ENCODE assay signal across 23 mouse cellular contexts in genomic region chr6:85286283-85287047, GRCm38 (mm10).
"Had no signal": no experiment of that assay in that cellular context is flagged by ENCODE, and none has a peak within 500 bp of the region (broad histone marks: within the 10 kb centered on the region; RNA-seq: fewer than 3 reads in every experiment).

No protein-coding gene starts in this region.

- ATAC-seq: midbrain, embryonic 15.5 days had no signal

- H3K4me3 ChIP-seq: kidney, embryonic 15.5 days; limb, embryonic 12.5 days; limb, embryonic 15.5 days; liver, embryonic 15.5 days; lung, embryonic 15.5 days; megakaryocyte, embryonic 14.5 days; midbrain, embryonic 10.5 days; midbrain, embryonic 15.5 days; neural tube, embryonic 12.5 days; neural tube, embryonic 15.5 days; stomach, embryonic 15.5 days had no signal

- H3K4me1 ChIP-seq: kidney, embryonic 15.5 days; limb, embryonic 12.5 days; liver, embryonic 15.5 days; lung, embryonic 15.5 days; midbrain, embryonic 10.5 days; midbrain, embryonic 15.5 days; neural tube, embryonic 12.5 days; neural tube, embryonic 15.5 days; stomach, embryonic 15.5 days had no signal

- H3K4me2 ChIP-seq: kidney, embryonic 15.5 days; limb, embryonic 12.5 days; limb, embryonic 15.5 days; liver, embryonic 11.5 days; liver, embryonic 15.5 days; lung, embryonic 15.5 days; midbrain, embryonic 15.5 days; neural tube, embryonic 12.5 days; neural tube, embryonic 15.5 days; stomach, embryonic 15.5 days had no signal

- H3K27me3 ChIP-seq: kidney, embryonic 15.5 days; limb, embryonic 12.5 days; limb, embryonic 15.5 days; liver, embryonic 15.5 days; lung, embryonic 15.5 days; midbrain, embryonic 15.5 days; neural tube, embryonic 12.5 days; neural tube, embryonic 15.5 days; stomach, embryonic 15.5 days had no signal

- DNase-seq: kidney, adult 11 months; kidney, adult 8-10 months; kidney, postnatal 10 days; kidney, postnatal 36 days; left cerebral cortex, postnatal 4 days; lung, adult 18-20 months; lung, postnatal 10 days; lung, postnatal 36 days; right cerebral cortex, adult 18-20 months; right cerebral cortex, postnatal 14 days; right cerebral cortex, postnatal 4 days had no signal

- H3K9ac ChIP-seq: kidney, embryonic 15.5 days; limb, embryonic 12.5 days; limb, embryonic 15.5 days; liver, embryonic 15.5 days; lung, embryonic 15.5 days; midbrain, embryonic 15.5 days; neural tube, embryonic 12.5 days; neural tube, embryonic 15.5 days; stomach, embryonic 15.5 days had no signal

- H3K27ac ChIP-seq: kidney, embryonic 15.5 days; limb, embryonic 12.5 days; limb, embryonic 15.5 days; liver, embryonic 15.5 days; lung, embryonic 15.5 days; midbrain, embryonic 10.5 days; midbrain, embryonic 15.5 days; neural tube, embryonic 12.5 days; neural tube, embryonic 15.5 days; stomach, embryonic 15.5 days had no signal

- H3K36me3 ChIP-seq: kidney, embryonic 15.5 days; limb, embryonic 12.5 days; limb, embryonic 15.5 days; liver, embryonic 15.5 days; lung, embryonic 15.5 days; midbrain, embryonic 15.5 days; neural tube, embryonic 12.5 days; neural tube, embryonic 15.5 days; stomach, embryonic 15.5 days had no signal

- H3K9me3 ChIP-seq: kidney, embryonic 15.5 days; limb, embryonic 15.5 days; liver, embryonic 15.5 days; lung, embryonic 15.5 days; midbrain, embryonic 10.5 days; midbrain, embryonic 15.5 days; neural tube, embryonic 12.5 days; neural tube, embryonic 15.5 days; stomach, embryonic 15.5 days had no signal
